Mouse (Mus musculus) embryonic facial prominence, embryonic 13.5 days (tissue): ENCODE measurements around the gene Srp54a. TPM values are rescaled to one million over a fixed set of nuclear protein-coding genes. Genes with fewer than 3 reads are reported as not detected.
"Not testable (repeated sequence)": the region's sequence is repeated elsewhere in the genome, so short reads cannot be mapped to it uniquely, and the experiment has no call there.

Experiments
- ATAC-seq: fragments of 200-750 bp; cut with Nextera tagmentation; 2 replicates; pipeline ENCODE4 v1.8.0; 2017; ENCODE audit warnings: low read depth; ENCODE audit not compliant: insufficient number of reproducible peaks, insufficient read depth, low FRiP score, low TSS enrichment
- H3K27ac ChIP-seq: fragments of 300-500 bp; sonication (generic); 2 replicates; pipeline ENCODE4 v1.5.1; 2015; ENCODE audit warnings: moderate library complexity, mild to moderate bottlenecking, inconsistent platforms
- H3K27me3 ChIP-seq: fragments of 300-500 bp; sonication (generic); 2 replicates; pipeline ENCODE4 v1.6.1; 2015; ENCODE audit warnings: mild to moderate bottlenecking, inconsistent platforms
- H3K36me3 ChIP-seq: fragments of 300-500 bp; sonication (generic); 2 replicates; pipeline ENCODE4 v1.6.1; 2015; ENCODE audit warnings: mild to moderate bottlenecking, inconsistent platforms
- H3K4me1 ChIP-seq: fragments of 300-500 bp; sonication (generic); 2 replicates; pipeline ENCODE4 v1.6.1; 2015; ENCODE audit warnings: inconsistent platforms
- H3K4me2 ChIP-seq: fragments of 300-500 bp; sonication (generic); 2 replicates; pipeline ENCODE4 v1.6.1; 2015; ENCODE audit warnings: moderate library complexity, mild to moderate bottlenecking, inconsistent platforms
- H3K4me3 ChIP-seq: fragments of 300-500 bp; sonication (generic); 2 replicates; pipeline ENCODE4 v1.5.1; 2015; ENCODE audit warnings: mild to moderate bottlenecking, inconsistent platforms
- H3K9ac ChIP-seq: fragments of 300-500 bp; sonication (generic); 2 replicates; pipeline ENCODE4 v1.6.1; 2015; ENCODE audit warnings: mild to moderate bottlenecking, inconsistent platforms
- H3K9me3 ChIP-seq: fragments of 300-500 bp; sonication (generic); 2 replicates; pipeline ENCODE4 v1.6.1; 2016; ENCODE audit warnings: inconsistent platforms
- WGBS: fragments of 180-500 bp; shearing (Covaris S2); methylation state at CpG from one replicate; pipeline ENCODE4 v1.1.7; 2015; ENCODE audit warnings: mixed read lengths; 5-methylcytosine and 5-hydroxymethylcytosine counted together
- polyA plus RNA-seq: library from polyadenylated mRNA; unstranded; fragments of >200 nt; fragmentation: Nextera tagmentation; extraction: Ambion mirVana; gene quantifications from 2 replicates; pipeline ENCODE4 v1.2.1, GENCODE M21; 2015

Srp54a gene
- 160 and 180 TPM in 2 replicates for polyA plus RNA-seq

GRCm38 (mm10) chr12:55079726-55080600 lies at the start of gene Srp54a, which contains the start of gene 2700097O09Rik:
Gene Srp54a (plus strand): TSS chr12:55080262.
Gene 2700097O09Rik (minus strand): TSS chr12:55080110.
- not testable (repeated sequence) for H3K36me3 ChIP-seq, H3K9me3 ChIP-seq, H3K27me3 ChIP-seq, H3K4me1 ChIP-seq
- peak; percentile 98 for ATAC-seq
- Histone ChIP-seq H3K9ac (peak within 1 kb of the TSS; percentile 81), H3K4me2 (peak within 1 kb of the TSS; percentile 63), H3K27ac (peak within 1 kb of the TSS; percentile 90), H3K4me3 (peak within 1 kb of the TSS; percentile 68)
- WGBS = under 1% methylated on average over 60 of the region's 60 CpGs

DNA sequence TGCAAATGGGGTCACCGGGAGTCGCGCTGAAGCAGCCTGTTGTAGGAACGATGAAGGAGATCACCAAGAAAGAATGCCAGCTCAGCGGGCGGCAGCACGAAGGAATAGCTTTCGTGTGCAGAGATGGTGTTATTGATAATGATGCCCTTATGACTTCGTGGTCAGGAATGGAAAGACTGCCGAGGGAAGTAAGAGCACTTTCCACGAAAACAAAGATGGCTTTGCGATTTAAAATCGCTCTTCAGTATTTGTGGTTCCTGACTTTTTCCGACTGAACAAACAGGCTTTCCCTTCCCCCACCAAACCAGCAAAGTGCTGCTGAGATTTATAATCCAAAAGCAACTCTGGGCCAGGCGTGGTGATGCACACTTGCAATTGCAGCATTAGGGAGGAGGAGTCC lies 39.1 kb upstream of the Srp54a start:
- Histone ChIP-seq H3K27me3 (no peaks in the 10 kb centered on the region), H3K36me3 (peaks cover 8% of the 10 kb centered on the region), H3K4me3 (no peak overlapping the region), H3K4me2 (no peak overlapping the region), H3K4me1 (no peaks in the 10 kb centered on the region), H3K9ac (no peak overlapping the region), H3K27ac (no peak overlapping the region), H3K9me3 (no peaks in the 10 kb centered on the region)
- WGBS = 75% methylated on average over 15 of the region's 15 CpGs
- no peak for ATAC-seq

- Histone ChIP-seq H3K27ac (no peak overlapping the region), H3K9ac (no peak overlapping the region), H3K27me3 (no peaks in the 10 kb centered on the region), H3K36me3 (peaks cover 37% of the 10 kb centered on the region), H3K4me2 (no peak overlapping the region), H3K9me3 (no peaks in the 10 kb centered on the region), H3K4me3 (no peak overlapping the region), H3K4me1 (no peaks in the 10 kb centered on the region)
- no peak for ATAC-seq
- WGBS = 92% methylated on average over 8 of the region's 8 CpGs
These were observed 30.2 kb upstream of the Srp54a start for GRCm38 (mm10) chr12:55049731-55050353.

DNA sequence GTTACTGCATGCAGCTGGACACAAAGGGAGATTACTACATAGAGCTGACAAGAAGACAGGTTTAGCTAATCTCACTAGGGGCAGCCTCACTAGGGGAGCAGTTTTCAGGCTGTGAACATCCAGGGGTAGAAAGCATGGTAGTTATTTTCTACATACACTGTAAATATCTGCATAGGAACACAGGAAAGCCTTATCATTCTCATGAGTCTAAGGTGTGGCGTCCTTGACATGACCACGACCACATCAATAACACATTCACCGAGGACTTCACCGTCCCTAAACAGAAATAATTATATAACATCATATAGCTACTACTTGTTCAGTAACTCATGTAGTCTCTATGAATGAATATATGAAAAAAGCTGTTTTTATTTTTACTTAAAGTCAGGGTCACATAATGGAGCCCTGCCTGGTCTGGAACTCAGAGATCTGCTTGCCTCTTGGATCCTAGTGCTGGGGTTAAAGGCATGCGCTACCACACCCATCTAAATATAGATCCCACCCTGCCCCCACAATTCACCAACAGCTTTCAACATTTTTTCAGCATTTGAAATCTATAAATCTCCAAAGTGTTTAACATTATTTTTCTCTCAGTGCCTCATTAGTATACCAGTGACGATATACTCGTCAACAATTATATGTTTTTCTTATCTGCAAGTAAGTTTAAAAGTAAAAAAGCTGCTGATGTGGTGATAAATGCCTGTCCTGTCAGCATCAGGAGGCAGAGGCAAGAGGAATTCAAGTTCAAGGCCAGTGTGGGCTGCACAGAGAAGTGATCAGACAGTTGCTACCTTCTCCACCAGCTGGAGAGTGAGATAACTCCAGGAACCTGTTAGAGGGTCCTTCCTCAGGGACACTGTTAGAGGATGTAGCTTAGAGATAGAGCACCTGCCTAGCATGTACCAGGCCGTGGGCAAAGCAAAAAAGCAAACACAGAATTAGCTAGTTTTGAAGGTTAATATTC lies 28.6 kb upstream of the Srp54a start:
- no peak for ATAC-seq
- 91% methylated on average over 8 of the region's 8 CpGs for WGBS

DNA sequence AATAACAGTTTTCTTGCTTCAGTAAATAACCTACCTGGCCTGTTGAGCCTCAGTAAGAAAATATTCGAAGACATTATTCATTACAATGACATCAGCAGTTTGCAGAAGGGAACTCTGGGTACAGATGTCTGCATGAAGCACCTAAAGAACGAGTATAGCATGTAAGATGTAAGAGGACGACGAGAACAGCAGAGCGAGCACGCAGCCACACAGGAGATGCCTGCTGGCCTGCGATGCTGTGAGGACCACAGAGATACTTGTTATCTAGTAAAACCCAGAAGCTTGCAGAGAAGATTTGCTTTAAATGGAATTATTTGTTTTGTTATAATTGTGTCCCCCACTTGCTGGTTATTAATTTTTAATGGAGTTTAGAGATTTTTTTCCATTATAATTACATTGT lies 26.8 kb upstream of the Srp54a start:
- H3K9me3 ChIP-seq = no peaks in the 10 kb centered on the region
- no peak overlapping the region for H3K27ac ChIP-seq
- no peaks in the 10 kb centered on the region for H3K27me3 ChIP-seq
- H3K4me1 ChIP-seq = no peaks in the 10 kb centered on the region
- no peak for ATAC-seq
- no peak overlapping the region for H3K4me2 ChIP-seq
- WGBS = 93% methylated on average over 7 of the region's 7 CpGs
- H3K36me3 ChIP-seq = peaks cover 29% of the 10 kb centered on the region
- H3K4me3 ChIP-seq = no peak overlapping the region
- H3K9ac ChIP-seq = no peak overlapping the region

More for the DNA sequence above, 28.6 kb upstream of the Srp54a start:
- Histone ChIP-seq H3K36me3 (peaks cover 36% of the 10 kb centered on the region), H3K4me1 (no peaks in the 10 kb centered on the region), H3K9me3 (no peaks in the 10 kb centered on the region), H3K4me3 (no peak overlapping the region), H3K27me3 (no peaks in the 10 kb centered on the region), H3K4me2 (no peak overlapping the region), H3K9ac (no peak overlapping the region), H3K27ac (no peak overlapping the region)

GRCm38 (mm10) chr12:55054551-55055241 lies 25.4 kb upstream of the Srp54a start:
- Histone ChIP-seq H3K27me3 (no peaks in the 10 kb centered on the region), H3K4me2 (no peak overlapping the region), H3K9ac (no peak overlapping the region), H3K36me3 (peaks cover 32% of the 10 kb centered on the region), H3K4me3 (no peak overlapping the region), H3K9me3 (no peaks in the 10 kb centered on the region), H3K4me1 (no peaks in the 10 kb centered on the region), H3K27ac (no peak overlapping the region)
- no peak for ATAC-seq
- 85% methylated on average over 2 of the region's 2 CpGs for WGBS

GRCm38 (mm10) chr12:55056703-55057102 lies 23.4 kb upstream of the Srp54a start:
- no peak overlapping the region for H3K4me2 ChIP-seq
- H3K9me3 ChIP-seq = no peaks in the 10 kb centered on the region
- H3K4me3 ChIP-seq = no peak overlapping the region
- H3K27me3 ChIP-seq = no peaks in the 10 kb centered on the region
- WGBS = 88% methylated on average over 2 of the region's 2 CpGs
- no peak overlapping the region for H3K27ac ChIP-seq
- peaks cover 35% of the 10 kb centered on the region for H3K36me3 ChIP-seq
- no peak for ATAC-seq
- H3K4me1 ChIP-seq = no peaks in the 10 kb centered on the region
- H3K9ac ChIP-seq = no peak overlapping the region

GRCm38 (mm10) chr12:55058865-55059615 lies 21.0 kb upstream of the Srp54a start:
- WGBS = 59% methylated on average over 6 of the region's 6 CpGs

GRCm38 (mm10) chr12:55059812-55060211 lies 20.2 kb upstream of the Srp54a start:
- Histone ChIP-seq H3K9me3 (no peaks in the 10 kb centered on the region), H3K4me2 (no peak overlapping the region), H3K4me1 (no peaks in the 10 kb centered on the region), H3K4me3 (no peak overlapping the region), H3K27ac (no peak overlapping the region), H3K9ac (no peak overlapping the region), H3K36me3 (peaks cover 23% of the 10 kb centered on the region), H3K27me3 (no peaks in the 10 kb centered on the region)
- no peak for ATAC-seq
- WGBS = 58% methylated on average over 3 of the region's 3 CpGs

More at GRCm38 (mm10) chr12:55058865-55059615, 21.0 kb upstream of the Srp54a start:
- Histone ChIP-seq H3K4me2 (no peak overlapping the region), H3K27me3 (no peaks in the 10 kb centered on the region), H3K4me1 (no peaks in the 10 kb centered on the region), H3K9me3 (no peaks in the 10 kb centered on the region), H3K36me3 (peaks cover 23% of the 10 kb centered on the region), H3K27ac (no peak overlapping the region), H3K4me3 (no peak overlapping the region), H3K9ac (no peak overlapping the region)
- ATAC-seq = no peak

- Histone ChIP-seq H3K9me3 (no peaks in the 10 kb centered on the region), H3K27ac (no peak overlapping the region), H3K4me1 (no peaks in the 10 kb centered on the region), H3K9ac (no peak overlapping the region), H3K4me2 (no peak overlapping the region), H3K4me3 (no peak overlapping the region), H3K27me3 (no peaks in the 10 kb centered on the region), H3K36me3 (peaks cover 23% of the 10 kb centered on the region)
- ATAC-seq = no peak
- WGBS = 81% methylated on average over 6 of the region's 6 CpGs
These were observed 19.7 kb upstream of the Srp54a start for GRCm38 (mm10) chr12:55060212-55060898.
